Mouse (Mus musculus) lung, postnatal 0 days (tissue): Measurements from ENCODE around the gene Snapin. TPM values are rescaled to one million over a fixed set of nuclear protein-coding genes. Genes with fewer than 3 reads are reported as not detected.

Source experiments
- ATAC-seq: fragments of 200-750 bp; cut with Nextera tagmentation; 2 replicates; pipeline ENCODE4 v1.8.0; 2017; ENCODE audit warnings: moderate library complexity
- DNase-seq: peaks from one replicate; pipeline ENCODE4 v3.0.0-alpha.2; 2016; ENCODE audit warnings: low spot score
- H3K27ac ChIP-seq: fragments of 300-500 bp; sonication (generic); 2 replicates; pipeline ENCODE4 v1.5.1; 2014; ENCODE audit warnings: antibody characterized with exemption, mild to moderate bottlenecking, low read length, mixed read lengths
- H3K27me3 ChIP-seq: fragments of 300-500 bp; sonication (generic); replicated peaks from 2 replicates; pipeline ENCODE4 v1.6.1; 2014; ENCODE audit warnings: low read length, mixed read lengths; ENCODE audit not compliant: insufficient read depth
- H3K36me3 ChIP-seq: fragments of 300-500 bp; sonication (generic); 2 replicates; pipeline ENCODE4 v1.6.1; 2014; ENCODE audit warnings: low read length, mixed read lengths; ENCODE audit not compliant: insufficient read depth
- H3K4me1 ChIP-seq: fragments of 300-500 bp; sonication (generic); 2 replicates; pipeline ENCODE4 v1.6.1; 2014; ENCODE audit warnings: antibody characterized with exemption, low read depth, low read length, mixed read lengths; ENCODE audit not compliant: insufficient read depth
- H3K4me2 ChIP-seq: fragments of 300-500 bp; sonication (generic); replicated peaks from 2 replicates; pipeline ENCODE4 v1.6.1; 2014; ENCODE audit warnings: low read depth, mild to moderate bottlenecking, low read length, moderate library complexity, mixed read lengths
- H3K4me3 ChIP-seq: fragments of 300-500 bp; sonication (generic); 2 replicates; pipeline ENCODE4 v1.5.1; 2014; ENCODE audit warnings: low read depth, low read length
- H3K9ac ChIP-seq: fragments of 300-500 bp; sonication (generic); replicated peaks from 2 replicates; pipeline ENCODE4 v1.6.1; 2014; ENCODE audit warnings: low read depth, mild to moderate bottlenecking
- H3K9me3 ChIP-seq: fragments of 300-500 bp; sonication (generic); 2 replicates; pipeline ENCODE4 v1.6.1; 2016; ENCODE audit warnings: low read length, mixed read lengths
- CTCF ChIP-seq: IDR thresholded peaks from 2 replicates; pipeline ENCODE4 v1.5.1; 2016; ENCODE audit warnings: antibody characterized with exemption, mild to moderate bottlenecking
- EP300 ChIP-seq: IDR thresholded peaks from 2 replicates; pipeline ENCODE4 v1.6.1; 2016; ENCODE audit warnings: antibody characterized with exemption, mild to moderate bottlenecking, control low read depth
- WGBS: fragments of 180-500 bp; shearing (Covaris S2); extraction: QIAGEN DNeasy Blood & Tissue Kit; methylation state at CpG from one replicate; pipeline ENCODE4 v1.1.7; 2014; 5-methylcytosine and 5-hydroxymethylcytosine counted together
- polyA plus RNA-seq: library from polyadenylated mRNA; unstranded; fragments of >200 nt; fragmentation: Nextera tagmentation; extraction: Ambion mirVana; gene quantifications from 2 replicates; pipeline ENCODE4 v1.2.1, GENCODE M21; 2015

Snapin gene
- polyA plus RNA-seq, 1 experiment from 2014 or later = 101 TPM

GRCm38 (mm10) chr3:90526580-90526979 is 35.7 kb upstream of the Snapin start, which contains the start of gene S100a14:
S100a14 (plus strand) TSS chr3:90526856.
- TF ChIP-seq CTCF (no peak), EP300 (no peak)
- Histone ChIP-seq H3K27me3 (no peaks in the 10 kb centered on the region), H3K4me3 (no peak within 1 kb of the TSS), H3K27ac (peak within 1 kb of the TSS; percentile 54), H3K36me3 (no peaks in the 10 kb centered on the region), H3K9me3 (no peaks in the 10 kb centered on the region), H3K9ac (no peak within 1 kb of the TSS), H3K4me1 (no peaks in the 10 kb centered on the region; the same call in 1 of the 2 replicates), H3K4me2 (peak within 1 kb of the TSS; percentile 15)
- WGBS = 23% methylated on average over 5 of the region's 5 CpGs
- peak; percentile 94 for ATAC-seq
- DNase-seq = peak; percentile 89

DNA sequence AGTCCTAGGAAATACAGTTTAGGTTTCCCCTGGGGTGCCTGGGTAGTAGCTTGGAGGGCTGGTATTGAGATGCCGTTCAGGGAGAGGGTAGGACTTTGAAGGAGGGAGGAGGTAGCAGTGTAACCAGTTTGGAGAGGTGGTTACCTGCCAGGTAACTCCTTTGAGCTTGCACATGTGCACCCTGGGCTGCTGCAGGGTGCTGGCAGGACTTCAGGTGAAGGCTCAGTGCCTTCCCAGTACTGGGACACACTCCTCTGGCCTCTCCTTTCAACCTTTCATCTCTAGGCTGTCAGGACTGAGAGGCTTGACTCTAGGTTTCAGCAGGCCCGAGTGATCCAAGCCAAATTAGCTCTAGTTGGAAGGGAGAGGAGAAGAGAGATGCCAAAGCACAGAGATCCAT is 35.2 kb upstream of the Snapin start:
- 53% methylated on average over 2 of the region's 2 CpGs for WGBS
- DNase-seq (no peak), ATAC-seq (peak; percentile 8; the same call in 1 of the 2 replicates)
- Histone ChIP-seq H3K9ac (no peak overlapping the region), H3K27me3 (no peaks in the 10 kb centered on the region), H3K4me1 (no peaks in the 10 kb centered on the region; the same call in 1 of the 2 replicates), H3K4me2 (no peak overlapping the region), H3K36me3 (no peaks in the 10 kb centered on the region), H3K27ac (peak overlapping the region; percentile 48), H3K9me3 (no peaks in the 10 kb centered on the region), H3K4me3 (no peak overlapping the region)
- TF ChIP-seq CTCF = no peak
- no peak for TF ChIP-seq EP300

GRCm38 (mm10) chr3:90525421-90525820 is 34.6 kb upstream of the Snapin start:
- Histone ChIP-seq H3K36me3 (no peaks in the 10 kb centered on the region), H3K4me2 (no peak overlapping the region), H3K9me3 (no peaks in the 10 kb centered on the region), H3K27me3 (no peaks in the 10 kb centered on the region), H3K27ac (no peak overlapping the region), H3K9ac (no peak overlapping the region), H3K4me1 (no peaks in the 10 kb centered on the region; the same call in 1 of the 2 replicates), H3K4me3 (no peak overlapping the region)
- ATAC-seq (peak; percentile 47), DNase-seq (peak; percentile 93)
- WGBS = 53% methylated on average over 4 of the region's 4 CpGs
- TF ChIP-seq EP300 = 0 out of 2 replicates have a peak, but pooled peaks have one; percentile 15
- peak; percentile 91 for TF ChIP-seq CTCF

DNA sequence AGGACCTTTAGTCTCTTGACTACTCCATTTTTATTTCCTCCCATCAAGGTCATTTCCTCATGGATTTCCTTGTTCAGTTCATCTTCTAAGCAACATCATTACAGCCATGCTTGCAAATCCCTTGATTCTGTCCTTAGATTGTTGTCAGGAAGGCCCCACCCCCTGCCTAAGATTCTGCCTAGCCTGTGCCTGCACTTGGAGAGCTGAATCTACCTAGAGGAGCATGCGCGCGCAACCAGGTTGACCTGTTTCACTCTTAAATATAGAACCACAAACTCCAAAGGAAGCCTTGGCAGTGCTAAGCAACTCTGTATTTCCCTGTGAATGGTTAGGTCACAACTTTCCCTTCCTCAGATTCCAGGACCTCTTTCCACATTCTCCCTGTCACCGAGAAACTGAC is 26.9 kb upstream of the Snapin start:
- 76% methylated on average over 4 of the region's 4 CpGs for WGBS

GRCm38 (mm10) chr3:90515789-90516188 is 25.0 kb upstream of the Snapin start:
- no peak for TF ChIP-seq CTCF
- TF ChIP-seq EP300 = no peak
- 88% methylated on average over 4 of the region's 4 CpGs for WGBS
- Histone ChIP-seq H3K27me3 (no peaks in the 10 kb centered on the region), H3K9me3 (no peaks in the 10 kb centered on the region), H3K4me3 (no peak overlapping the region), H3K4me2 (peak overlapping the region; percentile 93), H3K36me3 (no peaks in the 10 kb centered on the region), H3K9ac (no peak overlapping the region), H3K27ac (0 out of 2 replicates have a peak overlapping the region, but pooled peaks have one; percentile 86), H3K4me1 (peaks cover 13% of the 10 kb centered on the region; the same call in 1 of the 2 replicates)
- ATAC-seq (no peak), DNase-seq (no peak)

More for the DNA sequence above, 26.9 kb upstream of the Snapin start:
- TF ChIP-seq EP300 = no peak
- TF ChIP-seq CTCF = no peak
- DNase-seq (no peak), ATAC-seq (no peak)
- Histone ChIP-seq H3K4me1 (peaks cover 13% of the 10 kb centered on the region; the same call in 1 of the 2 replicates), H3K9ac (no peak overlapping the region), H3K27ac (no peak overlapping the region), H3K4me3 (no peak overlapping the region), H3K36me3 (no peaks in the 10 kb centered on the region), H3K4me2 (no peak overlapping the region), H3K9me3 (no peaks in the 10 kb centered on the region), H3K27me3 (no peaks in the 10 kb centered on the region)

- no peak for TF ChIP-seq CTCF
- no peak for TF ChIP-seq EP300
- DNase-seq = peak; percentile 58
- H3K4me1 ChIP-seq = peaks cover 13% of the 10 kb centered on the region; the same call in 1 of the 2 replicates
- H3K9ac ChIP-seq = peak overlapping the region; percentile 64
- no peaks in the 10 kb centered on the region for H3K36me3 ChIP-seq
- H3K4me3 ChIP-seq = peak overlapping the region; percentile 52
- peak; percentile 46 for ATAC-seq
- 36% methylated on average over 1 of the region's 1 CpGs for WGBS
- no peaks in the 10 kb centered on the region for H3K27me3 ChIP-seq
- H3K4me2 ChIP-seq = peak overlapping the region; percentile 93
- no peaks in the 10 kb centered on the region for H3K9me3 ChIP-seq
- H3K27ac ChIP-seq = peak overlapping the region; percentile 86
Measured at GRCm38 (mm10) chr3:90515242-90515641, 24.4 kb upstream of the Snapin start.
